Mouse (Mus musculus): Measurements from ENCODE around the gene Txn2.

Gene Txn2

DNA sequence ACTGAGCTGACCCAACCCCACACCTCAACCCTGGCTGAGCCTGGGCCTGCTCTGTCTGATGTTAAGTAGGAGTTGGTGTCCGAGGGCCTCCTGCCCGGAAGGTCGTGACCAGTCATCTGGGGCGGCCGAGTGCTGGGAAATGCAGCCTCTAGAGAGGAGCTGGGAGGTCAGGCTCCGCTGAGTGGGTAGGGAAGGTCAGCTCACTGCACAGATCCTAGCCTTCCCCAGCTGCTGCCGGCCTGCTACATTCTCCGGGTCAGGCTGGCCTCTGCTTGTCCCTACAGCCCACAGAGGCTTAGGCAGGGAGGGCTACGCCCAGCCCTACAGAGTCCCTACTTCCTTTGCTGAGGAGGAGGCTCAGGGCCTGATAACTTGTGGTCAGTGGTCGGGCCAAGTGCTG, 22.3 kb downstream of the Txn2 start:
- DNase-seq (ENCODE audit: low spot score), result no peak

DNA sequence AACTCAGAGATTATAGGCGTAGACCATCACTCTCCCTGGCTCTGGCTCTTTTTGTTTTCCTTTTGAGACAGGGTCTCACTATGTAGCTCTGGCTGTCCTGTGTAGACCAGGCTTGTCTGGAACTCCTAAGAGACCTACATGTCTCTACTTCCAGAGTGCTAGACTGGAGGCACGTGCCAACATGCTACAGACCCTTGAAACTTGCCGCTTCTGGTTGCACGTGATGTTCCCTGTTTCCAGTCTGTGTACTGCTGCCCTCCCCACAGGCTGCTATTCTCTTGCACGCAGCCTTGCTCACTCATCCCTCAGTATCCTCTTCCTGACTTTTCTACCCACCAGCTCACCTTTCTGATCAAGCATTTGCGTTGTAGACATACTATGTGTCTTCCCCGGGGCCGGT, 22.7 kb downstream of the Txn2 start:
- DNase-seq (ENCODE audit: low spot score), result no peak

- peak; percentile 65 for DNase-seq (ENCODE audit: low spot score)
These were observed 23.4 kb downstream of the Txn2 start for GRCm38 (mm10) chr15:77905275-77905970.

DNA sequence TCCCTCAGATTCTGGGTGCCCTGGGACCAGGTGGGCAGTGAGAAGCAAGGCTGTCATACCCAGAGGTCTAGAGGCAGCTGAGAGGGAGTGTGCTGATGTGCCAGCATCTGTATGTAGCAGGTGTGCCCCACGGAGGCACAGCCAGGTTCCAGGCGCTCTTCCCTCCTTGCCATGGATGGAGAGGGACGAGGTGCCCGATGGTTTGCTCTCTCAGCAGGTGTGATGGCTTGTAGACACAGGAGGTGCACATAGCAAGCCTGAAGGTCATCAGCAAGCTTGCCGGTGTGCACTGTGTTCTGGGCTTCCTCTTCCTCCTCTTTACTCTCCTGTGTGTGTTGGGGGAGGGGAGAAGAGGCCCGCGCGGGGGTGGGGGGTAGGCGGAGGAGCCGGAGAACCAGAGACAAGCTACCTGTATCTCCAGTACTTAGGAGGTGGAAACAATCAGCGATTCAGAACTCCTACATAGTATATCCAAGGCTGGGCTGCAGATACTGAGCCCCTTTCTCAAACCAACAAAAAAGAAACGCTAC, 24.4 kb downstream of the Txn2 start:
- DNase-seq (ENCODE audit: low spot score), result no peak

DNA sequence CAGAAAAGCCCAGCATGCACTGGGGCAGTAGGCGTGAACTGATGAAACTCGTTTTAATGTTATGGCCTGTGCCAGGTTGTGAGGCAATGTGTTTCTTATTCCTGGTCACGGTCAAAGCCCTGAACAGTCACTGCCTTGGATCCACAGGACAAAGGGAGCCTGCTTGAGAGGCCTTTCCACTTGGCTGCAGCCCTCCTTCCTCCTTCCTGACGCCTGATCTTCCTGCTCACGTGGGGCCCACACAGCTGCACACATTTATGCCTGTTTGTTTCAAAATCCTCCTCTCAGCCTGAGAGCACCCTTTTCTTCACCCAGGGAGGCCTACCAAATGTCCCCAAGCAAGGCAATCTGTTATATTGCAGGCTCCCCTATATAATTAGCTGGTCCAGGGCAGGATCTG, 25.6 kb downstream of the Txn2 start:
- DNase-seq (ENCODE audit: low spot score), result no peak

DNA sequence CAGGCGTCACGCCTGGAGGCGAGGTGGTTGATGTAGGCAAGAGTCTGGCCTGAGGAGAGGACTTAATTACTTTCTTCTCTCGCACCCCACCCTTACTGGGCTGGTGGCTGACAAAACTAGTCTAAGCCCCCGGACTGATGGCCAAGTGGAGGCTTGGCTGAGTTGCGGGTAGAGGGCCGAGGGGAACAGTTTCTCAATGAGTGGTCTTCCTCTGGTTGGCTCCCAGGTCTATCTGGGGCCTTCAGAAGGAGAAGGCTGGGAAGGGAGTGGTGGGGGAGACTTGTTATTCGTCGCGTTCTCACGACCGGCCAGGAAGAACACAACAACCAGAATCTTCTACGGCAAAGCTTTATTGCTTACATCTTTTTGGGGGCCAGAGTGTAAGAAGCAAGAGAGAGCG, 33.9 kb downstream of the Txn2 start:
- no peak for DNase-seq (ENCODE audit: low spot score)

DNA sequence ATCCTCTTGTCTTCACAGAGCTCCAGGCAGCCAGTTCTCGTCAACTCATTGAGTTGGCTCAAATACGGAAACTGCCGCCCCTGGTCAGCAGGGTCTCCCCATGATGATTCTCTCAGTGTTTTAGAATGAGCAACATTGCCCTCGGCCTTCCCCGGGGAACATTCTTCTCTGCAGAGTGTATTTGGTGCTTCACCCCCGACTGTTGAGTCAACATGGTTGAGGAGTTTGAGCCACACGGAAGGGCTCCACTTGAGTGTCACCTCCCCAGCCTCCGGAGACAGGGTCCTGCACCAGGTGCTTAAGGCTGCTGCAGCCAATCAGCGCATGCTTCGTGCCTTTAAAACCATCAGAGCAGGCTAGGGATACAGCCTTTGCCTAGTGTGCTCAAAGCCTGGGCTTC, 35.5 kb downstream of the Txn2 start:
- no peak for DNase-seq (ENCODE audit: low spot score)

DNA sequence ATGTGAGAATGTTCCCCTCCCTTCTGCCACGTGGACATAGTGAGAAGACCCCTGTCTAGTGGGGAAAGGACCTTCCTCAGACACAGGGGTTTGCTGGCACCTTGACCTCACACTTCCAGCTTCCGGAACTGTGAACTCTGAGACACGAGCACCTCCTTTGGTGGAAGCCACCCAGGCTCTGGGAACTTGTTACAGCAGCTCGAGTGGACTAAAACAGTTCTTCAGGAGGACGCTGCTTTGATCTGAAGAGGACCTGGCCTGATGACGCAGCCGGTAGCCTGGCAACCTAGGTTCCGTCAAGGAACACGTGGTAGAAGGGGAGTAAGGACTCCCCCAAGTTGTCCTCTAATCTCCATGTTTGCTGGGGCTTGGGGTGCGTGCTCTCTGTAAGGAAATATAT, 36.4 kb downstream of the Txn2 start:
- DNase-seq (ENCODE audit: low spot score), result no peak

GRCm38 (mm10) chr15:77891766-77892165, 37.0 kb downstream of the Txn2 start:
- no peak for DNase-seq (ENCODE audit: low spot score)

GRCm38 (mm10) chr15:77889761-77890422, 38.9 kb downstream of the Txn2 start:
- DNase-seq (ENCODE audit: low spot score), result no peak

DNA sequence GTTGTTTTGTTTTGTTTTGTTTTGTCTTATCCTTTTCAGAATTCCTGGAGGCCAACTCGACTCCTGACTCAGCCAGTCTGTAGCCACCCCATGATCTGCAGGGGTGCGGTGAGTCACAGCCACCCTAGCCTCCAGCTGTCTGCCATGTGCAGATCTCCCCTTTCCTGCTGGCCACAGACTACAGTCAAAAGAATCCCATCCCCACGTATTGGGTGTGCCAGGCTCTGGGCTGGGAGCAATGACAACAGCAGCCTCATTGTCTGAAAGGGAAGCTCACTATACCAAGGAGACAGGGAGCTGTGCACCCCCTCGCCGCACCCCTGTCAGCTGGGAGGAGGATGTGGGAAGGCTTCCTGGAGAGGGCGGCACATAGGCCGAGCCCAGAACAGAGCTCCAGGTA, 40.5 kb downstream of the Txn2 start:
- DNase-seq (ENCODE audit: low spot score), result no peak

DNA sequence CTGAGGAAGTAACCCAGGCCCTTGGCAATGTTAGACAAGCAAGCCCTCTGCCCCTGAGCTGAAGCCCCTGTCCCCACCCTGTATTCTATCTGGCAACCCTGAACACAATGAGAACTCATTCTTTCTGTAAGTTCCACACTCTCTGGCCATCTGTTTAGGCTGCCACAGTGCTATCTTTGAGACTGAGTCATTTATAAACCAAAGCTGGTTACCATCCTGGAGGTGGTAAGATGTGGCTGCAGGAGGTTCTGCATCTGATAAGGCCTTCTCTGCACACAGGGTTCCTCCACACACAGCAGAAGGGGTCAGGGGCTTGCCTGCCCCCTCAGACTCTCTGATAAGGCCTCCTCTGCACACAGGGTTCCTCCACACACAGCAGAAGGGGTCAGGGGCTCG, 41.7 kb downstream of the Txn2 start:
- no peak for DNase-seq (ENCODE audit: low spot score)

DNA sequence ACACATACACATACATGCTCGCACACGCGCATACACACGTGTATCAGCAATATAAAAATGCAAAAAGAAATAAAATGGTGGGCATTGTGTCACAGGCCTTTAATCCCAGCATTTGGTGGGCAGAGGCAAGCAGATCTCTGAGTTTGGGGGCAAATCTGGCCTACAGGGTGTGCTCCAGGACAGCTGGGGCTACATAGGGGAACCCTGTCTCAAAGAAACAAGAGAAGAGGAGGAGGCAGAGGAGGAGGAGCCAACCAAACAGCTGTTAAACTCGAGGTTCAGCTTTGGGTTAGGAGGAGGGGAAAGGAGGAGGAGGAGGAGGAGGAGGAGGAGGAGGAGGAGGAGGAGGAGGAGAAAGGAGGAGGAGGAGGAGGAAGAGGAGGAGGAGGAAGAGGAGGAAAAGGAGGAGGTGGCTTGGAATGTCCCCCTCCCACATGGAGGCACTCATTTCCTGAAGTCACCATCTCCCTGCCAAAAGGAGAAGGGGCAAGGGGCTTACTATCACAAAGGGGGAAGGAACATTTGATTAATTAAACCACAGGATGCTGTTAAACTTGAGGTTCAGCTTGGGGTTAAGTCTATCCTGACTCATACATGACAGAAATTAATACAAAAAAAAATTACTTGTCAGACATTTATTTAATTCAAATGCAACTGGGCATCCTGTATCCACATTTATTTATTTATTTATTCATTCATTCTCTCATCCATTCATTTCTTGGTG, 42.3 kb downstream of the Txn2 start:
- no peak for DNase-seq (ENCODE audit: low spot score)

DNA sequence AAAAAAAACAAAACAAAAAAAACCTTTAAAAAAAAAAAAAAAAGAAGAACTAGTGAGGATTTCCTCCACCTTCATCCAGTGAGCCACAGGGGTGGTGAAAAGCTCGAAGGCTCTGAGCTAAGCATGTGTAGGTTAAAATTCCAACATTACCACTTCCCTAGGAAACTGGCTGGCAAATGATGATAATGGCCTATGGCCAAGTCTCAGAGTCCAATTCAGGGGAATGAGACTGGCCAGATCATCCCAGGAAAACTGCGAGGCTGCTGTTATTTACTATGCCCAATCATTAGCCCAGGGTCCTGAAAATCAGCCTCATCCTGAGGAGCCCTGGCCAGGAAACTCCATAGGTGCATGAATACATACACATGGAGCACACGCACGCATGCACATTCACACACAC, 42.9 kb downstream of the Txn2 start:
- no peak for DNase-seq (ENCODE audit: low spot score)

DNA sequence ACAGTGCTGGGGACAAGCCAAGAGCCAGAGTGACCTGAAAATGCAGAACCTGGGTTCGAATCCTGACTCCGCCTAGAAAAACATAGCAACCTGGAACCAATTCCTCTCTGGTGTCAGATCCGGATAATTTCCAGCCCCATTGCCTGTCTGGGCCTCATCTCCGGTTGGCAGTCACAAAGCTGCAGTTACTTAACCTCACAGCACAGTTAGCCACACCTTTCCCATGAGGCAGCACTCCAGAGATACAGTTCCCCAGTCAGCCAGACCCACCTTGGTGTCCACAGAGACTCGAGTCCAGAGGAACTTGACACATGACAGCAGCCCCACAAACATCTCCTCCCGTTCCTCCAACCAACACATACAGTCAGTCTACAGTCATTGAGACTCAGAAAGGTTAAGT, 43.6 kb downstream of the Txn2 start:
- DNase-seq (ENCODE audit: low spot score), result no peak

DNA sequence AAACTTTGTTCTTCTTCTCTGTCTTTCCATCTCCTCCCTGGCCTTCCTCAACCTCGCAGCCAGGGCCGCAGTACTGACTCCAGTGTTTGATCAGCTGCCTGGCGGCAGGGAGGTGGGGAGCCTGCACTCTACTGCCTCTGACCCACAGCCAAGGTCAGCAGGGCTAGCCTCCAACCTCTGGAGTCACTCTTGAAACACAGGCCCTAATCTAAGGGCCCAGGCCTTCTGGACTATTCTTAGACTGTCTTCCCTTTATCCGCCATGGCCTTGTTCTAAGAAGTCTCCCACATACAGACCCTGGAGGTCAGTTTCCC, 45.2 kb downstream of the Txn2 start:
- DNase-seq (ENCODE audit: low spot score), result no peak

- DNase-seq (ENCODE audit: low spot score), result peak; percentile 42
These were observed 45.8 kb downstream of the Txn2 start for GRCm38 (mm10) chr15:77882797-77883696.

- no peak for DNase-seq (ENCODE audit: low spot score)
These were observed 46.5 kb downstream of the Txn2 start for GRCm38 (mm10) chr15:77882297-77882696.

DNA sequence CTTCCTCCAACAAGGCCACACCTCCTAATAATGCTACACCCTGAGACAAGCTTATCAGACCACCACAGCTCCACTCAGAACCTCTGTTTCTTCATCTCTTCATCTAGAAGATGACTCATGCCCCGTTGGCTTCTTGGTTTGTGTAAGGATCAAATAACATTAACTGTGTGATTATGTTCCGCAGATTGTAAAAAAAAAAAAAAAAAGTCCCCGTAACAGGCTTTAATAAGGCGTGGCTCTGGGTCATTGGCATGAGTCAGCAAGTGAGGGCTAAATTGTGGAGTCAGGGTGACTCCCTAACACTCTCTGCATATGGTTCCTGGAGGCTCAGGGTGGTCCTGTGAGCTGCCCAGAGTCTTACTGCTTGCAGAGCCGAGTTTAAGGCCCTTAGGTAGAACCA, 47.1 kb downstream of the Txn2 start:
- DNase-seq (ENCODE audit: low spot score), result no peak

DNA sequence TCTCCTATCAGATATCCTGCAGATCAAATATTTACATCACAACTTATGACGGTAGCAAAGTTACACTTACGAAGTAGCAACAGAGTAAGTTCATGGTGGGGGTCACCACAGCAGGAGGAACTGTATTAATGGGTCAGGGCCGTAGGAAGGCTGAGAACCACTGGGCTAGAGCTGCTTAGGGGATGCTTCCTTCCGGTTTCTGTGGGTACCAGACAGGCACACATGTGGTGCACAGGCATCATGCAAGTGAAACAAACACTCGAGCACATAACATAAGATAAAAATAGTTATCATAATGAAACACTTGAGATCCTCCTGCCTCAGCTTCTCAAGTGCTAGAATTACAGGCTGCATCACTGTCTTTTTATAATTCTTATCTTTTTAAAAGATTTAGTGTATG, 48.1 kb downstream of the Txn2 start:
- no peak for DNase-seq (ENCODE audit: low spot score)

GRCm38 (mm10) chr15:77879756-77880155, 49.0 kb downstream of the Txn2 start:
- no peak for DNase-seq (ENCODE audit: low spot score)

DNA sequence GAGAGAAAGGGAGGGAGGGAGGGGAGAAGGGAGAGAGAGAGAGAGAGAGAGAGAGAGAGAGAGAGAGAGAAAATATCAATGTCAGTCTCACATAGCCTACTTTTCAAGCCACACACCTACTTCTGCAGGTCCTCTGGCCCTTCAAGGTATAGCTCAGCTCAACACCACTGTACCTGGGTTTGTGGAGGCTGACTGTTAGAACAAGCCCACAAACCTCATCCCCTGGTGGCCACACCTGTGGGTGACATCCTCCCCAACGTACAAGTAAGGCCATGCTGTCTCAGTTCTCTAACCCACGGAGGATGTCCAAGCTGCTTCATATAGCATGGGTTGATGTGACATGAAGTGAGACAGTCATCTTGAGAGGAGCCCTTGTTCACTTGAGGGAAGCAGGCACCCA, 51.6 kb downstream of the Txn2 start:
- no peak for DNase-seq (ENCODE audit: low spot score)

Measured in retina, embryonic 14.5 days (tissue).